Mouse (Mus musculus): ENCODE measurements around the gene Ccdc14. TPM values are rescaled to one million over a fixed set of nuclear protein-coding genes. Genes with fewer than 3 reads are reported as not detected.
A peak's percentile ranks its signal among the peaks of the same experiment; 100 is the strongest.

Gene Ccdc14
- polyA plus RNA-seq, 1 experiment from 2014 or later = 2.9 TPM

- 64% methylated on average over 3 of the region's 3 CpGs for WGBS
- ATAC-seq (no peak), DNase-seq (ENCODE audit: low spot score) (no peak)
Observed at GRCm38 (mm10) chr16:34752026-34752425, 61.6 kb downstream of the Ccdc14 start.

DNA sequence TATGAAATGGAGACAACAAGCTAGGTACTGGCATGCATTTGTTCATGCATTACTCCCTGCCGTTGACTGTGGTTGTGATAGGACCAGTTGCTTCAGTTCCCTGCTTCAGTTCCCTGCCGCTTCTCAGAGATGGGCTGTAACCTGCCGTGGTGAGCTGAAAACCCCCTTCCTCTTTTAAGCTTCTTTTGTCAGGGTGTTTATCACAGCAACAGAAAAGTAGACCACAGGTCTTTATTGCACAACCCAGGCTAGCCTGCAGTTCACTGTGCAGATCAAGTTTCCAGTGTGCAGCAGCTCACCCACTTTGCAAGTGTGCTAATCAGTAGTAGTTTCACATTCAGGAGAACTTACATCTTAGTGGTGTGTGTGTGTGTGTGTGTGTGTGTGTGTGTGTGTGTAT, 62.6 kb downstream of the Ccdc14 start:
- no peak for ATAC-seq
- TF ChIP-seq EP300 (IDR thresholded peaks at IDR 0.05) = no peak
- TF ChIP-seq CTCF (IDR thresholded peaks at IDR 0.05) = no peak
- 86% methylated on average over 3 of the region's 3 CpGs for WGBS

More at GRCm38 (mm10) chr16:34752026-34752425, 61.6 kb downstream of the Ccdc14 start:
- Histone ChIP-seq H3K27ac (ENCODE audit: low read length) (no peak overlapping the region), H3K9ac (replicated peaks; ENCODE audit: low read depth) (no peak overlapping the region), H3K36me3 (ENCODE audit: insufficient read depth, low read length) (no peaks in the 10 kb centered on the region), H3K4me3 (ENCODE audit: low read depth, low read length) (no peak overlapping the region), H3K9me3 (ENCODE audit: low read length) (no peaks in the 10 kb centered on the region), H3K4me2 (replicated peaks; ENCODE audit: low read depth, low read length) (no peak overlapping the region), H3K27me3 (replicated peaks; ENCODE audit: insufficient read depth, low read length) (no peaks in the 10 kb centered on the region), H3K4me1 (ENCODE audit: insufficient read depth, low read depth, low read length) (no peaks in the 10 kb centered on the region)
- TF ChIP-seq CTCF (IDR thresholded peaks at IDR 0.05) (no peak), EP300 (IDR thresholded peaks at IDR 0.05) (no peak)

GRCm38 (mm10) chr16:34756991-34757390, 66.6 kb downstream of the Ccdc14 start:
- Histone ChIP-seq H3K9me3 (ENCODE audit: low read length) (no peaks in the 10 kb centered on the region), H3K9ac (replicated peaks; ENCODE audit: low read depth) (no peak overlapping the region), H3K27ac (ENCODE audit: low read length) (no peak overlapping the region), H3K4me2 (replicated peaks; ENCODE audit: low read depth, low read length) (no peak overlapping the region), H3K27me3 (replicated peaks; ENCODE audit: insufficient read depth, low read length) (no peaks in the 10 kb centered on the region), H3K4me1 (ENCODE audit: insufficient read depth, low read depth, low read length) (no peaks in the 10 kb centered on the region), H3K36me3 (ENCODE audit: insufficient read depth, low read length) (no peaks in the 10 kb centered on the region), H3K4me3 (ENCODE audit: low read depth, low read length) (no peak overlapping the region)
- TF ChIP-seq EP300 (IDR thresholded peaks at IDR 0.05) = no peak
- no peak for TF ChIP-seq CTCF (IDR thresholded peaks at IDR 0.05)
- no peak for DNase-seq (ENCODE audit: low spot score)
- no peak for ATAC-seq
- WGBS = 78% methylated on average over 7 of the region's 7 CpGs

More for the DNA sequence above, 62.6 kb downstream of the Ccdc14 start:
- Histone ChIP-seq H3K4me1 (ENCODE audit: insufficient read depth, low read depth, low read length) (no peaks in the 10 kb centered on the region), H3K4me3 (ENCODE audit: low read depth, low read length) (no peak overlapping the region), H3K4me2 (replicated peaks; ENCODE audit: low read depth, low read length) (no peak overlapping the region), H3K27ac (ENCODE audit: low read length) (no peak overlapping the region), H3K27me3 (replicated peaks; ENCODE audit: insufficient read depth, low read length) (no peaks in the 10 kb centered on the region), H3K36me3 (ENCODE audit: insufficient read depth, low read length) (no peaks in the 10 kb centered on the region), H3K9ac (replicated peaks; ENCODE audit: low read depth) (no peak overlapping the region), H3K9me3 (ENCODE audit: low read length) (no peaks in the 10 kb centered on the region)
- DNase-seq (ENCODE audit: low spot score) = no peak

DNA sequence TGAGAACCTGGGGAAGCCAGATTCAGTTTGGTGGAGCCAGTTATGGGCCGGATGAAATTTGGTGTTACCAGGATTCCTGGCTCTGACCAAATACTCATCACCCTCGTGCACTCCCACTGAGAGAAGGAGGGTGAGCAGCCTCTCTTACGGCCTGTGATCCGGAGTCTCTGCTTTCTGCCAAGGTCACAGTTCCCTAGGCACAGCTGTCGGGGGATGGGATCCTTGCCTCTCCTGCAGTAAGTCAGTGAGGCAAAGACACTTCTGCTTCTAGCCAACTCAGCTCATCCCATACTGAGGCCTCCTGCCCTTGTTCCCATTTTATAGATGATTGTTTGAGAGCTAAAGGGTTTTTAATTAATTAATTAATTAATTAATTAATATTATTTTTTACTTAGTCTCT, 67.8 kb downstream of the Ccdc14 start:
- Histone ChIP-seq H3K4me1 (ENCODE audit: insufficient read depth, low read depth, low read length) (no peaks in the 10 kb centered on the region), H3K4me2 (replicated peaks; ENCODE audit: low read depth, low read length) (no peak overlapping the region), H3K27ac (ENCODE audit: low read length) (no peak overlapping the region), H3K4me3 (ENCODE audit: low read depth, low read length) (no peak overlapping the region), H3K9me3 (ENCODE audit: low read length) (no peaks in the 10 kb centered on the region), H3K9ac (replicated peaks; ENCODE audit: low read depth) (no peak overlapping the region), H3K36me3 (ENCODE audit: insufficient read depth, low read length) (no peaks in the 10 kb centered on the region), H3K27me3 (replicated peaks; ENCODE audit: insufficient read depth, low read length) (no peaks in the 10 kb centered on the region)
- TF ChIP-seq CTCF (IDR thresholded peaks at IDR 0.05) = no peak
- TF ChIP-seq EP300 (IDR thresholded peaks at IDR 0.05) = no peak
- DNase-seq (ENCODE audit: low spot score) (no peak), ATAC-seq (no peak)
- WGBS = 58% methylated on average over 5 of the region's 5 CpGs

GRCm38 (mm10) chr16:34763959-34764591, 73.7 kb downstream of the Ccdc14 start:
- Histone ChIP-seq H3K27ac (ENCODE audit: low read length) (peak overlapping the region; percentile 66), H3K4me2 (replicated peaks; ENCODE audit: low read depth, low read length) (no peak overlapping the region), H3K9me3 (ENCODE audit: low read length) (no peaks in the 10 kb centered on the region), H3K9ac (replicated peaks; ENCODE audit: low read depth) (no peak overlapping the region), H3K27me3 (replicated peaks; ENCODE audit: insufficient read depth, low read length) (no peaks in the 10 kb centered on the region), H3K4me1 (ENCODE audit: insufficient read depth, low read depth, low read length) (no peaks in the 10 kb centered on the region), H3K4me3 (ENCODE audit: low read depth, low read length) (no peak overlapping the region), H3K36me3 (ENCODE audit: insufficient read depth, low read length) (no peaks in the 10 kb centered on the region)
- TF ChIP-seq EP300 (IDR thresholded peaks at IDR 0.05) = peak; percentile 68
- TF ChIP-seq CTCF (IDR thresholded peaks at IDR 0.05) = no peak
- 63% methylated on average over 9 of the region's 9 CpGs for WGBS
- DNase-seq (ENCODE audit: low spot score) (peak; percentile 81), ATAC-seq (peak; percentile 77)

DNA sequence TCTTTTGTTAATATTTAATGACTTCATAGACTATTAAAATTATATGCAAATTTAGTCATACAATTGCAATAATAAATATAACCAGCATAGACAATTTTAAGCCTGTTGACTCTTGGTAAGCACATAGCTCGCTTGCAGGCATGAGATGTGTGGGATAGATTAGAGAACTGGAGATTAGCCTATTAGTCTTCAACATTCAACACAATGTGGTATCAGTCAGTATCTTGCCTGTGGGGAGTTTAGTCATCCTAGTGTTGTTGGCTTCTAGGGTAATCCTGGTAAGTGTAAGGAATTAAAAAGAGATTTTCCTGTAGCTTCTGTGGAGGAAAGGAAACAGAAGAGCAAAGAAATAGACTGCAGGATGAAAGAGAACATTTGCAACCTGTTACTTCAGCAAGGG, 75.2 kb downstream of the Ccdc14 start:
- Histone ChIP-seq H3K4me2 (replicated peaks; ENCODE audit: low read depth, low read length) (no peak overlapping the region), H3K9me3 (ENCODE audit: low read length) (no peaks in the 10 kb centered on the region), H3K27ac (ENCODE audit: low read length) (no peak overlapping the region), H3K36me3 (ENCODE audit: insufficient read depth, low read length) (no peaks in the 10 kb centered on the region), H3K27me3 (replicated peaks; ENCODE audit: insufficient read depth, low read length) (no peaks in the 10 kb centered on the region), H3K4me3 (ENCODE audit: low read depth, low read length) (no peak overlapping the region), H3K9ac (replicated peaks; ENCODE audit: low read depth) (no peak overlapping the region), H3K4me1 (ENCODE audit: insufficient read depth, low read depth, low read length) (no peaks in the 10 kb centered on the region)
- WGBS = 81% methylated on average over 1 of the region's 1 CpGs
- TF ChIP-seq CTCF (IDR thresholded peaks at IDR 0.05) (no peak), EP300 (IDR thresholded peaks at IDR 0.05) (no peak)
- ATAC-seq (no peak), DNase-seq (ENCODE audit: low spot score) (no peak)

Measured in lung, postnatal 0 days (tissue).